Mouse (Mus musculus) kidney, postnatal 14 days (tissue): ENCODE results near the gene Tpcn2.

Experiments
- DNase-seq: peaks from one replicate; pipeline ENCODE4 v3.0.0; 2022; ENCODE audit warnings: mixed read lengths

Tpcn2 gene

GRCm38 (mm10) chr7:145239736-145240505 lies 43.9 kb downstream of the Tpcn2 start:
- DNase-seq: peak; percentile 68

GRCm38 (mm10) chr7:145239145-145239544 lies 44.7 kb downstream of the Tpcn2 start:
- peak; percentile 54 for DNase-seq

DNA sequence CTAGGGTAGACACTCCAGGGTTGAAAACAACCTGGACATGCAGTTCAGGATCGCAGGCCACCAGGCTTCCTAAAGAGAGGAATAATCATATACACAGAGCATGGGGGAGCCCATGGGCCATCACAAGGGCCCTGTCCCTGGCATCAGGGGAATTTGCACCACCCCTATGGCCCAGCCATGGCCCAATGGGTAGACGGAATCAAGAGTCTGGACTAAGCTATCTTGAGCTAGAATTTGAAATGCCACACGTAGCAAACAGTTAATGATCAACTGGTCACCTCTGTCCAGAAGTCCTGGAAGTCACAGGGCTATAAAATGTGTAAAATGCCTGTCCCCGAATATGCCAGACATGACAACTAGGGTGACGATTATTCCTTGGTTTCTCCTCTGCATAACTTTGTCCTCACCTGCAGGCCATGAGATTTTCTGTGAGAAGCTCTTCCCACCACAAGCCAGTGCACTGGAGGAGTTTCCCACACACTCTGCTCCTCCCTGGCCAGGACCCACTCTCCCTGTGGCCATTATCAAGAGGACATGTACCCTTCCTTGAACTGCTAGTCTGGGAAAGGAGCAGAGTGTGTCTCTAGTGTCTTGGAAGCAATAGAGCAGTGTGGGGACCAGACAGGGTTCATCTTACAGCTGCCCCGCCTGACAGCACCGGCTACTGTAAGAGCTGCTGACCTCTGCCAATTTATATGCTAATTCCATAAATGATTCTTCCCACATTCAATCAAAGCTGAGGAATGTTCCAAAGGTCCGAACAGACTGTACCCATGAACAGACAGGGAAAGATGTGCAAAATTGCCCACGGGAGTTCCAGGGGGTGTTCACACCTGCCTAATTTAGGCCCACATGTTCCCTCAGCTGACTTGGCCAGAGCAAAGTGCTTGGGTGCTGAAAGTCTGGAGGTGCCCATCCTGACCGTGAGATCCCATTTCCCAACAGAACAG lies 48.7 kb downstream of the Tpcn2 start:
- DNase-seq: peak; percentile 84

GRCm38 (mm10) chr7:145231659-145232058 lies 52.2 kb downstream of the Tpcn2 start:
- peak; percentile 93 for DNase-seq

- no peak for DNase-seq
Observed at GRCm38 (mm10) chr7:145226641-145227040, 57.2 kb downstream of the Tpcn2 start.

GRCm38 (mm10) chr7:145225626-145226025 lies 58.2 kb downstream of the Tpcn2 start:
- peak; percentile 66 for DNase-seq

DNA sequence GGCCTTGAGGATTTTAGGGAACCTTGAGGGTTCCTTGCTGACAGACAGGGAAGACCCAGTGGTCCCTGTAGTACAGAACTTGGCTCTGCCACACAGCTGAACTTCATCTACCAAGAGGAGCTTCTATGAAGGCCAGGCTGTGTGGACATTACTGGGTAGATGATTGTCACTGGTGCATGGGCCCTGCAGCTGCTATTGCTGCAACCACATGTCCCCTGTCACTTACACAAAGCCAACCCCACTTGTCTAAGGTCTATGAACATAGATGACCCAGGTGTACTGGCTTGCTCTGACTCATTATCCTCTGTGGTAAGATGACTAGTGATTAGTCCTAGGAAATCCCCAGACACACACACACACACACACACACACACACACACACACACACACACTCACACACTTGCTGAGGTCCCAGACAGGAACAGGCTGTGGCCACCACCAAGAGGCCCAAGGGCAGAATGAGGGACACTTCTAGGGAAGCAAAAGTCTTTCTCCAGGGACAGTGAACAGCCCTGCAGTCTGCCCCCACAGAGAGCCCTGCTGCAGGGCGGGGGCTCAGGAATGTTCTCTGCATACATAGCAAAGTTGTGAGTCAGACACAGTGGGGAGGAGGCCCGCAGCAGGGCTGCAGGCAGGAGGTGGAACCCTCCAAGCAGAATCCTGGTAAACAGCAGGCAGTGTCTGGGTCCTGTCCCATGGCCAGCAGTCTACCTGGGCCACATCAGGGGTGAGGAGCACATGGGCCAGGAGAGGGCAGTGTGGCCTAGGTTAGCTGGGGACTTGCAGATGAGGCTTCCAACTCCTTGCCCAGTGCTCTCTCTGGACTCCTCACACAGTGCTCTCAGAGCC lies 61.7 kb downstream of the Tpcn2 start:
- peak; percentile 84 for DNase-seq

DNA sequence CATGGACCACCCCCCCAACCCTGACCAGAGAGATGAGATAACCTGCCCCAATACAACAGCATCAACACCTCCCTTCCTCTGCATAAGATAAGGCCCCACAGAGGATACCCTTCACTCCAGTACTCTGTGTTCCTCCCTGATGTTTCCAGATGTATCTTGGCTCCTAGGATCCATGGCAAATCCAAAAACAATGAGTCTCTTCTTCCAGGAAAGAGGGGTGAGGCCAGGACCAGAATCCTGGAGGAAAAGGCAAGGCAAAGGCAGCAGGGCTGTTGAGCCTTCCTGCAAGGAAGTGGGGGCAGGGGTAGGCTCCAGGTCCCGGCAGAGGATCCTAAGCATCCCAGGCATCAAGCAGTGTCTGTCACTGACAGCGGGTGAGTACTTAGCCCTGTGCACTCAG lies 62.5 kb downstream of the Tpcn2 start:
- DNase-seq: no peak

GRCm38 (mm10) chr7:145219420-145219831 lies 64.4 kb downstream of the Tpcn2 start:
- peak; percentile 62 for DNase-seq

DNA sequence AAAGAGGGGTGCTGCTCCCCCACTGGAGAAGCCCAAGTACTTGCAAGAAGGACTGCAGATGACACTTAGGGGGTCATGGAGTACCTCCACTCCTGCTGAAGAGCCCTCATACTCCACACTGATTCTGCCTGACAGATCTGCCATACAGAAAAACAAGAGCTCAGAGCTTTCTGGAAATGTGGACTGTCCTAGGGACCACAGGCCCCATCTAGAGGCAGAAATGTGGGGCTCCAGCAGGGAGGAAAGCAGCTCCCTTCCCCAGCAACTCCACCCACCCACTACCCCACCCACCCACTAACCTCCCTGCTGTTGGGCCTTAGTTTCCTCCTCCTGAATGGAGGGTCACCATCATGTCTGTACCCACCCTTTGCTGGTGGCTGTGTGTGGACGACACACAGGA lies 67.2 kb downstream of the Tpcn2 start:
- DNase-seq: peak; percentile 61

GRCm38 (mm10) chr7:145215476-145215875 lies 68.3 kb downstream of the Tpcn2 start:
- no peak for DNase-seq

GRCm38 (mm10) chr7:145211680-145212659 lies 71.8 kb downstream of the Tpcn2 start:
- DNase-seq: peak; percentile 66

DNA sequence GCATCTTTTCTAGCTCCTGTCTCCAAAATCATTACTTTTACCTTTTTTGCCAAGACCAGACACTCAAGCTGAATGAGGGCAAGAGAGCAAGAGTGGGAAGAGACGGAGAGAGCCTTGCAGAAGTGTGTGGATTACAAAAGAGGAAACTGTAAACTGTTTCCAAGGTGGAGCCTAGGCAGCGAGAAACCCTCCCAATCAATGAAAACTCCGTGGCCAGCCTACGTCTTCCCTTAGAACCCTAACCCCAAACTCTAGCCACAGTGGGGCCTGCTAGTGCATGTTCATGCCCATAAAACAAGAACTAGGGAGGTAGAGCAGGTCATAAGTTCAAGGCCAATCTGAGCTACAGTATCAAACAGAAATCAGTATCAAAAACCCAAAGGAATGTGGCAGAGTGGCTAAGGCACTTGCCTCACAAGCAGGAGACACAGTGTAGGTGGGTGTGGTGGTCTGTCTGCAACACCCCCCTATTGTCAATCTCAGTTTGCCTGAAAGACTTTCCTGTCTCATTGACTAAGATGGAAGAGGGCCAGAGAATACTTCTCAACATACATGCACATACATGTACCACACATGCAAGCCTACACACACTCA lies 73.2 kb downstream of the Tpcn2 start:
- no peak for DNase-seq

- DNase-seq: no peak
Observed at GRCm38 (mm10) chr7:145208006-145208405, 75.8 kb downstream of the Tpcn2 start, which contains the start of gene 1810010D01Rik. Gene 1810010D01Rik (minus strand): TSS chr7:145208119.

- DNase-seq: no peak
Observed at GRCm38 (mm10) chr7:145206801-145207200, 77.0 kb downstream of the Tpcn2 start.

- peak; percentile 78 for DNase-seq
Observed at GRCm38 (mm10) chr7:145206056-145206610, 77.7 kb downstream of the Tpcn2 start.

DNA sequence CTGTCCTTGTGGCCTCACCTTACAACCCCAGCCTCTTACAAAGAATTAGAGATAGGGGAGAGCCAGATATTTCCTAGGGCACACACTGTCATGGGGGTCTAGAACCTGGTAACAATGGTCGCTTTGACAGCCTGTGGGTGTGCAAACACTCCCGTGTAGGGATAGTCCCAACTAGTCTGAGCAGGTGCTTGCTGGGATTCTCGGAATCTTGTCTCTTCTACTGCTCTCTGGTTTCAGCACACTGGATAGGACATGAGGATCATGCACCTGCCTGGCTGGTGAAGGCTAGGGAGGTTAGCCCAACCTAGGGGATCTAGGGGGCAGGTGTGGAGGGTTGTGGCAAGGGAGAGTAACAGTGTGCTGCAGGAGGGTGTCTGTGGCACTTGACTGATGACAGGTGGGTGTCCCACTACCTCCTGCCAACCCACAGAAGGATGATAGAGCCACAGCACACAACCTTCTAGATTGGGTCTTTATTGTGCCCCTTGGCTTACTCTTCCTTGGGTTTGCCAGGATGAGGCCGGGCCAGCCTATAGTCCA lies 78.4 kb downstream of the Tpcn2 start:
- no peak for DNase-seq

DNA sequence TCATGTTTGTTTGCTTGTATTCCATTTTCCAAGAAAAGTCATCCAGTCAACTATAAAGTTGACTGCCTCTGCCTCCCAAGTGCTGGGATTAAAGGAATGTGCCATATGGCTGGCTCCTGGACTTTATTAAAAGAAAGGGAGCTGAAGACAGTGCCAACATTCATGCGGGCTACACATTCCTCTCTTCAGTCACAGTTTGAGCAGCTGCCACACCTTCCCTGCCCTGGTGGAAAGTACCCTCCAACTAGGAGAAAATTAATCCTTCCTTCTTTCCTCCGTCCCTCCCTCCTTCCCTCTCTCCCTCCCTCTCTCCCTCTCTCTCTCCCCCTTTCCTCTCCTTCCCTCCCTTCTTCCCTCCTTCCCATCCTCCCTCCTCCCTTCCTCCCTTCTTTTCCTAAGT lies 84.1 kb downstream of the Tpcn2 start:
- no peak for DNase-seq

DNA sequence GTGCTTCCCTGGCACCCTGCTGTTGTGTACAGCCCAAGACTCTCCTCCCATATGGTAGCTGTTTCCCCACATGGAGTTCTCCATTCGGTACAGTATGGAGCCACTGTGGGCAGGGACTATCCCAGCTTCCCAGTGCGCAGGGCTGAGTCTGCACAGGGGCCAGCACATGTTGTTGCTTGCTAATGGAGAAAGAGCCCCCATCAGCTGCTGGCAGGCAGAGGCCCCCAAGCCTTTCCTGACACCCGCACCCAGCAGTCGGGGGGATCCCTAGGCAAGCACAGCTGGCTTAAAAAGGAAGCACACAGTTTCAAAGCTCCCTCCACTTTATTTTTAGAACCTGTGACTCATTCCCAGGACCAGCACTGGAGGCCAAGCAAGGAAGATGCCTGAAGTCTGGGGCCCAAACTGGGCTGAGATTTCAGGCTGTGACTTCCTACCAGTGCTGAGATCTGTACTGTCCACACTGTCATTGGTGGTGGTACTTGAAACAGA lies 85.5 kb downstream of the Tpcn2 start:
- no peak for DNase-seq

- DNase-seq: no peak
Observed at GRCm38 (mm10) chr7:145197711-145198110, 86.1 kb downstream of the Tpcn2 start.
